Mouse (Mus musculus) liver, adult 2 months (tissue): ENCODE results near the gene Parvb. TPM values are rescaled to one million over a fixed set of nuclear protein-coding genes. Genes with fewer than 3 reads are reported as not detected.

Experiments used
- DNase-seq: peaks from one replicate; pipeline ENCODE4 v3.0.0-alpha.2; 2011; ENCODE audit warnings: low read depth, low spot score; ENCODE audit errors: extremely low read depth
- H3K27ac ChIP-seq: fragments of 200-500 bp; replicated peaks from 2 replicates; pipeline ENCODE4 v1.5.1; 2012; ENCODE audit warnings: low read depth, mild to moderate bottlenecking, control low read depth, inconsistent platforms, low read length; ENCODE audit not compliant: insufficient read depth
- H3K27me3 ChIP-seq: fragments of 200-500 bp; 2 replicates; pipeline ENCODE4 v1.6.1; 2012; ENCODE audit warnings: mild to moderate bottlenecking, moderate library complexity, low read length, inconsistent platforms; ENCODE audit not compliant: control insufficient read depth, insufficient read depth
- H3K36me3 ChIP-seq: fragments of 200-500 bp; 2 replicates; pipeline ENCODE4 v1.6.1; 2012; ENCODE audit warnings: low read length, inconsistent platforms; ENCODE audit not compliant: control insufficient read depth, insufficient read depth
- H3K4me1 ChIP-seq: fragments of 200-500 bp; 2 replicates; pipeline ENCODE4 v1.6.1; 2011; ENCODE audit warnings: low read length; ENCODE audit not compliant: control insufficient read depth, insufficient read depth
- H3K4me3 ChIP-seq: fragments of 200-500 bp; 2 replicates; pipeline ENCODE4 v1.5.1; 2011; ENCODE audit warnings: low read depth, mild to moderate bottlenecking, control low read depth, low read length, moderate library complexity; ENCODE audit not compliant: insufficient read depth
- H3K79me2 ChIP-seq: fragments of 200-500 bp; 2 replicates; pipeline ENCODE4 v1.6.1; 2012; ENCODE audit warnings: inconsistent platforms, mild to moderate bottlenecking, low read length, moderate library complexity; ENCODE audit not compliant: control insufficient read depth, insufficient read depth
- H3K9ac ChIP-seq: fragments of 200-500 bp; 2 replicates; pipeline ENCODE4 v1.6.1; 2012; ENCODE audit warnings: low read depth, mild to moderate bottlenecking, control low read depth, inconsistent platforms, low read length
- CTCF ChIP-seq: fragments of 200-500 bp; IDR thresholded peaks from 2 replicates; pipeline ENCODE4 v1.5.1; 2011; ENCODE audit warnings: low read depth, low read length, control low read depth
- POLR2A ChIP-seq: fragments of 200-500 bp; IDR thresholded peaks from 2 replicates; pipeline ENCODE4 v1.6.1; 2011; ENCODE audit warnings: low read length, control low read depth; ENCODE audit not compliant: insufficient read depth; ENCODE audit errors: extremely low read depth
- whole genome bisulfite sequencing: fragments of 180-500 bp; shearing (Covaris S2); methylation state at CpG from one replicate; pipeline ENCODE4 v1.1.7; 2018; 5-methylcytosine and 5-hydroxymethylcytosine counted together
- polyA plus RNA-seq: library from polyadenylated mRNA; depleted of rRNA; stranded (reverse); fragments of >200 nt; gene quantifications from 2 replicates; pipeline ENCODE4 v1.2.3, GENCODE M21; 2012; rRNA removed
- total RNA-seq: library from RNA; depleted of rRNA; stranded (reverse); fragments of >200 nt; gene quantifications from 2 replicates; pipeline ENCODE4 v1.2.3, GENCODE M21; 2014; rRNA removed

Parvb gene
- total and polyA plus RNA-seq, 2 experiments, result 0.55 to 2.0 TPM

DNA sequence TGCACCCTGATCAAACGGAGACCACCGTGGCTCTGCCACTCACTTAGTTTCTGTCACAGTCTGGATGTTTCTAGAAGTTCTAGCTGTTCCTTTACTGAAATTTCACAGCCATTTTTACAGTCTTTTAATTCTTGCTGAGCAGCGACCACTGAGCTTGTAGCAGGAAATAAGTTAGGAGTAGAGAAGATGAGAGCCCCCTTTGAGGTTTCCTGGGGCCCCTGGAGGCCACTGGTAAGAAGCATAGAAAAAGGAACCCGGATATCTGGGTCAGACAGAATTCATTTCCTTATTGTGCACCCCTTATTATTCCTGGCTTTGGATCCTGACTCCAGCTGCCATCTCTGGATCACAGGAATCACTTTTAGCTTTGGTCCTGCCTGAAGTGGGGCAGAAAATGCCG, 123.2 kb downstream of the Parvb start:
- 74% methylated on average over 5 of the region's 5 CpGs for WGBS
- Histone ChIP-seq H3K79me2 (no peaks in the 10 kb centered on the region), H3K27me3 (no peaks in the 10 kb centered on the region), H3K36me3 (no peaks in the 10 kb centered on the region), H3K9ac (no peak overlapping the region), H3K4me1 (no peaks in the 10 kb centered on the region), H3K4me3 (no peak overlapping the region), H3K27ac (no peak overlapping the region)
- TF ChIP-seq POLR2A (no peak), CTCF (no peak)
- DNase-seq, result no peak

DNA sequence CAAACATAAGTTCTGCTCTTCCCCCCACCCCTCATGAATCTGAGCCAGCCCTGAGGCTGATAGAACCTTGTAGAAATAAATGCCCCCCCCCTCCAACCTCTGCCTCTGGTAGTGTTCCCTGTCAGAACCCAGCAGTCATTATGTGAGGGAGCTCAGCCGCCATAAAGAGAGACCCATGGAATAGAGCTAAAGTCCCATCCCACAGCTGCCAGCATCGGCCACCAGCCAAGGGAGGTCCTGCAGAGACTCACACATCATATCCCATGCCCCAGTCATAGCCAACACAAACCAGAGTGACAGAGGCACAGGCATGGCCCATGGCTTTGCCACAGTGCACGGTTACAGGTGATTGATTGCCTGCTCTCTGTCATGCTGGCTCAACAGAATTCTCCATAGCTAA, 132.9 kb downstream of the Parvb start:
- Histone ChIP-seq H3K36me3 (no peaks in the 10 kb centered on the region), H3K79me2 (no peaks in the 10 kb centered on the region), H3K27me3 (no peaks in the 10 kb centered on the region), H3K27ac (no peak overlapping the region), H3K4me3 (no peak overlapping the region), H3K4me1 (no peaks in the 10 kb centered on the region), H3K9ac (no peak overlapping the region)
- no peak for DNase-seq
- no peak for TF ChIP-seq POLR2A
- TF ChIP-seq CTCF, result no peak
- WGBS, result 86% methylated on average over 3 of the region's 3 CpGs

Other genes starting within 250 kb of the Parvb start
- not detected in 2 replicates for gene Efcab6, start 166.7 kb upstream of the Parvb start, total RNA-seq
- not detected in 2 replicates for gene Efcab6, start 166.7 kb upstream of the Parvb start, polyA plus RNA-seq
- gene Sult4a1, start 126.3 kb upstream of the Parvb start, total RNA-seq, result 0.13 TPM in 1 of 2 replicates, not detected in the other
- 0.06 TPM in 1 of 2 replicates, not detected in the other for gene Sult4a1, start 126.3 kb upstream of the Parvb start, polyA plus RNA-seq
- gene Pnpla5, start 108.9 kb upstream of the Parvb start, total RNA-seq, result 0.07 and 0.28 TPM in 2 replicates
- gene Pnpla5, start 108.9 kb upstream of the Parvb start, polyA plus RNA-seq, result 0.13 TPM in 1 of 2 replicates, not detected in the other
- gene Pnpla3, start 64.2 kb upstream of the Parvb start, total RNA-seq, result 1.2 and 2.6 TPM in 2 replicates
- gene Pnpla3, start 64.2 kb upstream of the Parvb start, polyA plus RNA-seq, result 4.7 and 10.6 TPM in 2 replicates
- gene Samm50, start 39.8 kb upstream of the Parvb start, total RNA-seq, result 46.4 and 58.3 TPM in 2 replicates
- gene Samm50, start 39.8 kb upstream of the Parvb start, polyA plus RNA-seq, result 8.8 and 11.5 TPM in 2 replicates
- 0.74 and 1.3 TPM in 2 replicates for gene Parvg, start 92.0 kb downstream of the Parvb start, total RNA-seq
- gene Parvg, start 92.0 kb downstream of the Parvb start, polyA plus RNA-seq, result 0.85 and 0.95 TPM in 2 replicates
- under 0.01 TPM in 1 of 2 replicates, not detected in the other for gene Shisal1, start 215.1 kb downstream of the Parvb start, total RNA-seq
- 0.02 and 0.11 TPM in 2 replicates for gene Shisal1, start 215.1 kb downstream of the Parvb start, polyA plus RNA-seq